Mouse (Mus musculus) intestine, postnatal 0 days (tissue): ENCODE measurements around the gene Bricd5. TPM values are rescaled to one million over a fixed set of nuclear protein-coding genes. Genes with fewer than 3 reads are reported as not detected.

Experiments used
- ATAC-seq: fragments of 200-750 bp; cut with Nextera tagmentation; 2 replicates; pipeline ENCODE4 v1.8.0; 2017; ENCODE audit warnings: mild to moderate bottlenecking, moderate TSS enrichment, moderate library complexity
- H3K27ac ChIP-seq: fragments of 300-500 bp; sonication (generic); 2 replicates; pipeline ENCODE4 v1.5.1; 2014; ENCODE audit warnings: mild to moderate bottlenecking, low read depth, low read length, moderate library complexity
- H3K27me3 ChIP-seq: fragments of 300-500 bp; sonication (generic); replicated peaks from 2 replicates; pipeline ENCODE4 v1.6.1; 2014; ENCODE audit warnings: low read length, mixed read lengths; ENCODE audit not compliant: control insufficient read depth, insufficient read depth
- H3K36me3 ChIP-seq: fragments of 300-500 bp; sonication (generic); 2 replicates; pipeline ENCODE4 v1.6.1; 2014; ENCODE audit warnings: mild to moderate bottlenecking, moderate library complexity; ENCODE audit not compliant: control insufficient read depth, insufficient read depth
- H3K4me1 ChIP-seq: fragments of 300-500 bp; sonication (generic); replicated peaks from 2 replicates; pipeline ENCODE4 v1.6.1; 2014; ENCODE audit warnings: antibody characterized with exemption, low read length, mixed read lengths; ENCODE audit not compliant: control insufficient read depth, insufficient read depth
- H3K4me2 ChIP-seq: fragments of 300-500 bp; sonication (generic); replicated peaks from 2 replicates; pipeline ENCODE4 v1.6.1; 2014; ENCODE audit warnings: low read depth, mild to moderate bottlenecking, moderate library complexity
- H3K4me3 ChIP-seq: fragments of 300-500 bp; sonication (generic); 2 replicates; pipeline ENCODE4 v1.5.1; 2014; ENCODE audit warnings: low read depth, low read length
- H3K9ac ChIP-seq: fragments of 300-500 bp; sonication (generic); 2 replicates; pipeline ENCODE4 v1.6.1; 2014; ENCODE audit warnings: mild to moderate bottlenecking, low read depth, low read length
- H3K9me3 ChIP-seq: fragments of 300-500 bp; sonication (generic); 2 replicates; pipeline ENCODE4 v1.6.1; 2016; ENCODE audit warnings: mixed run types; ENCODE audit not compliant: control insufficient read depth
- CTCF ChIP-seq: sonication (generic); IDR thresholded peaks from 2 replicates; pipeline ENCODE4 v1.5.1; 2016; ENCODE audit warnings: low read depth, mild to moderate bottlenecking, control low read depth, antibody characterized with exemption, moderate library complexity
- WGBS: fragments of 180-500 bp; shearing (Covaris S2); extraction: QIAGEN DNeasy Blood & Tissue Kit; methylation state at CpG from one replicate; pipeline ENCODE4 v1.1.7; 2014; 5-methylcytosine and 5-hydroxymethylcytosine counted together
- polyA plus RNA-seq: library from polyadenylated mRNA; unstranded; fragments of >200 nt; fragmentation: Nextera tagmentation; extraction: Ambion mirVana; gene quantifications from 2 replicates; pipeline ENCODE4 v1.2.1, GENCODE M21; 2015

Bricd5 gene
- polyA plus RNA-seq, 1 experiment from 2014 or later = not detected

DNA sequence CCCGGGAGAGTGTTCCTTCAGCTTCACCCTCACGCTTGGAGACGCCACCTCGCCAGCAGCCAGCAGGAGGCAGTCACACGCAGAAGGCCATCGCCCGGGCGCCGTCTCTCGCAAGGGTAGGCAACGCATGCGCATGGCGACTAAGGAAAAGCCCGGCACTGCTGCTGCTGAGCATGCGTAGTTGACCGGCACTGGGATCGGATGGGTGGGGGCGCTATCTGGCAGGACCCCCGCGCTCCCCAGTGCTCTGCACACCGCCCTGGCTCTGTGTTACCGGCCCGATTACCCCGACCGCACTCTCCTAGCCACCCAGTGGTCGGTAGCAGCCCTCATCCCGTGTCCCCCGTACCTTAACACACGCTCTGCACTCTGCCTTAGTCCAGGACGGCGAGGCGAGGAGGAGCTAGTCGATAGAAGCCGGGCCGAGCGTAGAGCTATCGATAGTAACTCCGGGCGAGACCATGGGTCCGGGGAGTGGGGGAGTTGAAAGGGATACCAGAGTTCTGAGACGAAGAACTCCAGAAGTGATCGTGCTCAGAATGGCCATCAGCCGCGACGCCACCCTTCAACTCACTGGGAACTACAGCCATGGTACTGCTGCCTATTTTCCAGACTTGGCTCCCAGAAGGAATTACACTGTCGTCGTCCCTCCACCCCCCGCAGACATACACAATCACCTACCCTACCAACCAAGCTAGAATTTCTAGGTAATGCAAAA is 5.1 kb downstream of the Bricd5 start, which contains the start of gene Mlst8:
TSS of gene Mlst8 (minus strand) at position 416 of the 718 bp plus-strand sequence.
- peak; percentile 93 for ATAC-seq
- H3K4me3 ChIP-seq = peak within 1 kb of the TSS; percentile 87
- H3K4me1 ChIP-seq = peaks cover 8% of the 10 kb centered on the region
- peak within 1 kb of the TSS; percentile 65 for H3K4me2 ChIP-seq
- TF ChIP-seq CTCF = peak; percentile 96
- H3K9me3 ChIP-seq = no peaks in the 10 kb centered on the region
- under 1% methylated on average over 48 of the region's 48 CpGs for WGBS
- peak within 1 kb of the TSS; percentile 73 for H3K9ac ChIP-seq
- H3K36me3 ChIP-seq = peaks cover 40% of the 10 kb centered on the region
- H3K27ac ChIP-seq = peak within 1 kb of the TSS; percentile 88
- no peaks in the 10 kb centered on the region for H3K27me3 ChIP-seq

DNA sequence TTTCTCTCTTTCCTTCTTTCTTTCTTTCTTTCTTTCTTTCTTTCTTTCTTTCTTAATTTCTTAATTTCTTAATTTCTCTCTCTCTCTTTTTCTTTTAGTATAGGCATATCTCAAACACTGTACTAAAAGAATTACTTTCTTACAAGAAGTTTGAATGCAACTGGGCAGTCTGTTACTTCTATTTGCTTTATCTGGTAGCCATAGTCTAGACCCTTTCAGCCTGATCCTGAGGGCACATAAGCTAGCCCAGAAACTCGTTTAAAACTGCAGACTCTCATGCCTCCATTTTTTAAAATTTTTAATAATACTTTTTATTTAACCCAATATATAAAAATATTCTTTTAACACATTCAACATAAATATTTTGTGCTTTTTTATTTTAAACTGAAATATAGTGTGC is 5.7 kb downstream of the Bricd5 start:
- Histone ChIP-seq H3K27me3 (no peaks in the 10 kb centered on the region), H3K27ac (no peak overlapping the region), H3K4me2 (no peak overlapping the region; the same call in 1 of the 2 replicates), H3K9ac (no peak overlapping the region), H3K4me3 (peak overlapping the region; percentile 87), H3K9me3 (no peaks in the 10 kb centered on the region), H3K36me3 (peaks cover 34% of the 10 kb centered on the region), H3K4me1 (peaks cover 8% of the 10 kb centered on the region)
- no peak for ATAC-seq
- no peak for TF ChIP-seq CTCF
- 14% methylated on average over 1 of the region's 1 CpGs for WGBS

DNA sequence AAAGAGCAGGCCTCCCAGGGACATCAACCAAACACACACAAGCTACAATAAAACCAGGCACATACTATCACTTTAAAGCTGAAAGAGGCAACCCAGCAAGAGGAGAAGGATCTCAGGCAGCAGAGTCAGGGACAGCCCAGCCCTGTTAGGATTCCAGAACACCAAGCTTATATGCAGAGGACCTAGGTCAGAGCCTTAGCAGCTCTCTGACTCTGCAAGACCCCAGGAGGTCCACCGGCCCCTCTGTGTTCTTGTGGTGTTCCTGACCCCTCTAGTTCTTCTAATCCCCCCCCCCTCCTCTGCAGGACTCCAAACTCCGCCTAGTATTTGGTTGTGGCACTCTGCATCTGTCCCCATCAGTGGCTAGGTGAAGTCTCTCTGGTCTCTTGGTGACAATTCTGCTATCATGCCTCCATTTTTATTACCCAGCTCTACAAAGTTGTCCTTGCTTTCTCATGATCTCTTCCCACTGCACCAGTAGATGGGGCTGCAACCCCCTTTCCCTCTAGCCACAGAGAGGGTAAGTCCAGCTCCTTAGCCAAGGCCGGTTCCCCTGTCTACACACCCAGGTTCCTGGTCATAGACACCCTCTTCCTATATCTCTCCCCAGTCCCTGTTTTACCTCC is 6.6 kb downstream of the Bricd5 start:
- no peaks in the 10 kb centered on the region for H3K9me3 ChIP-seq
- H3K4me3 ChIP-seq = no peak overlapping the region
- H3K4me1 ChIP-seq = peaks cover 8% of the 10 kb centered on the region
- ATAC-seq = no peak
- H3K36me3 ChIP-seq = peaks cover 25% of the 10 kb centered on the region
- no peak overlapping the region for H3K9ac ChIP-seq
- H3K4me2 ChIP-seq = no peak overlapping the region
- no peak overlapping the region for H3K27ac ChIP-seq
- WGBS = 53% methylated on average over 3 of the region's 3 CpGs
- H3K27me3 ChIP-seq = no peaks in the 10 kb centered on the region
- TF ChIP-seq CTCF = peak; percentile 61

DNA sequence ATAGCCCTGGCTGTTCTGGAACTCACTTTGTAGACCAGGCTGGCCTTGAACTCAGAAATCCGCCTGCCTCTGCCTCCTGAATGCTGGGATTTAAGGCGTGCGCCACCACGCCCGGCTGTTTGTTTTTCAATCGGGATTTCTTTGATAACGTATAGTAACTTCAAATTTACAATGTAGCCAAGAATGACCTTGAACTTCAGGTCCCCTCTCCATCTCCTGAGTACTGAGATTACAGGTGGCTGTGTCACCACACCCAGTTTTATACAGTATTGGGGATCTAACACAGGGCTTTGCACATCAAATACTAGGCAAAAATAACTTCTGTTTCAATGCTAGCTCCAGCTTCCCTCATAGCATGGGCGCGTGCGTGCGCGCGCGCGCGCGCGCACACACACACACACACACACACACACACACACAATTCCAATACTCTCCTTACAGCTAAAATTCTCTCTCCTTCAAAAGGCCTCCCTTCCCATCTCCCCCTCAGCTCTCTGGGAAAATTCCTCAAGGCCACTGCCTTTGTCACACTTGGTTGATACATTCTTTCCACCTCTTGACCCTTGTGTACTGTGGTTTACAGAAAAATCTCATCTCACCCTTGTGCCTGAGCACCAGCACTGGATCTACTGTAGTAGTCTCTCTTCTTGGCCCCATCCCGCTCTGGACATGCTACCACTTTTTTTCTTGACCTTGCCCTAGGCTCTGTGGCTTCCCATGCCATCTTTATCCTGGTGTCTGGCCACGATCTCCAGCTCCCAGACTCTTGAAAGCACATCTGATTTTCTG is 7.5 kb downstream of the Bricd5 start:
- no peak overlapping the region for H3K4me3 ChIP-seq
- H3K27ac ChIP-seq = no peak overlapping the region
- no peak for TF ChIP-seq CTCF
- no peak overlapping the region for H3K9ac ChIP-seq
- no peak for ATAC-seq
- 85% methylated on average over 20 of the region's 20 CpGs for WGBS
- H3K4me2 ChIP-seq = no peak overlapping the region
- H3K4me1 ChIP-seq = peaks cover 8% of the 10 kb centered on the region
- H3K9me3 ChIP-seq = no peaks in the 10 kb centered on the region
- H3K36me3 ChIP-seq = peaks cover 16% of the 10 kb centered on the region
- no peaks in the 10 kb centered on the region for H3K27me3 ChIP-seq

DNA sequence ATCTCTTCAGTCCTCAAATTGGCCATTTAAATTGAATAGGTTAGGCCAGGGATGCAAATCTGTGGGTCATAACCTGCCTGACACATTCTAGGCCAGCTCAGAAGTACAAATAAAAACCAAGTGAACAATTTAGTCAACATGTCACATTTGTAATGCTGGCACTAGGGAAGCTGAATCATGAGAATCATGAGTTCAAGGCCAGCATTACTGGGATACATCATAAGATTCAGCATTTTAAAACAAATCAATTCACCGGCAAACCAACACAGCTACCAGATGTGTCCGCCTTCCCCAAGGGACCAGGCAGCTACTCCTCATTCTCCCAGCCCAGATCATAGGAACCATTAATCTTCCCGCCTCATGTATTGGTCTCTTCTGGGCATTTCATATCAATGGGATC is 9.8 kb downstream of the Bricd5 start:
- H3K4me3 ChIP-seq = no peak overlapping the region
- WGBS = 93% methylated on average over 3 of the region's 3 CpGs
- no peak for TF ChIP-seq CTCF
- H3K27me3 ChIP-seq = peaks cover 13% of the 10 kb centered on the region; the same call in 1 of the 2 replicates
- ATAC-seq = no peak
- no peaks in the 10 kb centered on the region for H3K9me3 ChIP-seq
- H3K27ac ChIP-seq = no peak overlapping the region
- H3K4me1 ChIP-seq = no peaks in the 10 kb centered on the region
- no peak overlapping the region for H3K4me2 ChIP-seq
- no peaks in the 10 kb centered on the region for H3K36me3 ChIP-seq
- no peak overlapping the region for H3K9ac ChIP-seq
